Mouse (Mus musculus) myocyte (in vitro differentiated cells): ENCODE data around the gene Gm11084.

Source experiments
- CEBPB ChIP-seq: IDR thresholded peaks from 2 replicates; pipeline ENCODE4 v1.6.1; 2011; ENCODE audit warnings: mild to moderate bottlenecking, moderate library complexity; ENCODE audit not compliant: poor library complexity, insufficient read depth, severe bottlenecking
- E2F4 ChIP-seq: IDR thresholded peaks from one replicate; pipeline ENCODE4 v1.6.1; 2011; ENCODE audit warnings: mild to moderate bottlenecking, control low read depth, moderate library complexity; ENCODE audit not compliant: insufficient read depth
- MAX ChIP-seq: IDR thresholded peaks from one replicate; pipeline ENCODE4 v1.6.1; 2011; ENCODE audit warnings: low read depth, mild to moderate bottlenecking, control low read depth
- MYOD1 ChIP-seq, 3 experiments: IDR thresholded peaks; one replicate each; pipeline ENCODE4 v1.6.1; 2011; ENCODE audit warnings: control low read depth in 2 of 3, low read depth in 2 of 3, mild to moderate bottlenecking in 2 of 3, moderate library complexity in 1 of 3; ENCODE audit not compliant: insufficient read length in 2 of 3, control insufficient read depth in 1 of 3
- MYOG ChIP-seq, 3 experiments: IDR thresholded peaks; one replicate each; pipeline ENCODE4 v1.6.1; 2011; ENCODE audit warnings: control low read depth in 2 of 3, low read depth in 2 of 3, mild to moderate bottlenecking in 2 of 3; ENCODE audit not compliant: insufficient read length in 2 of 3, control insufficient read depth in 1 of 3, insufficient read depth in 1 of 3
- POLR2A ChIP-seq: IDR thresholded peaks from one replicate; pipeline ENCODE4 v1.6.1; 2011; ENCODE audit warnings: low read depth, mild to moderate bottlenecking, control low read depth, moderate library complexity; ENCODE audit not compliant: insufficient read length
- POLR2AphosphoS2 ChIP-seq: IDR thresholded peaks from one replicate; pipeline ENCODE4 v1.6.1; 2011; ENCODE audit warnings: low read depth, control low read depth; ENCODE audit not compliant: insufficient read length
- REST ChIP-seq: IDR thresholded peaks from one replicate; pipeline ENCODE4 v1.6.1; 2011; ENCODE audit warnings: mild to moderate bottlenecking, control low read depth, moderate library complexity; ENCODE audit not compliant: insufficient read depth, insufficient read length
- SRF ChIP-seq: IDR thresholded peaks from one replicate; pipeline ENCODE4 v1.6.1; 2011; ENCODE audit warnings: low read depth; ENCODE audit not compliant: control insufficient read depth, insufficient read length
- TCF12 ChIP-seq: IDR thresholded peaks from one replicate; pipeline ENCODE4 v1.6.1; 2011; ENCODE audit warnings: mild to moderate bottlenecking, control low read depth; ENCODE audit not compliant: poor library complexity, insufficient read depth, severe bottlenecking
- USF1 ChIP-seq: IDR thresholded peaks from one replicate; pipeline ENCODE4 v1.6.1; 2011; ENCODE audit warnings: low read depth, mild to moderate bottlenecking, control low read depth, moderate library complexity

- TF ChIP-seq POLR2A (no peak), E2F4 (no peak), POLR2AphosphoS2 (no peak), MAX (no peak), USF1 (no peak), MYOD1 (IDR thresholded peaks at IDR 0.05; ENCODE audit: control insufficient read depth in 1 of 3, insufficient read length in 2 of 3, low read depth in 2 of 3) (no peak), CEBPB (no peak), TCF12 (no peak), REST (no peak), MYOG (IDR thresholded peaks at IDR 0.05; ENCODE audit: control insufficient read depth in 1 of 3, insufficient read depth in 1 of 3, insufficient read length in 2 of 3, low read depth in 2 of 3) (no peak), SRF (no peak)
Measured at GRCm38 (mm10) chr2:72981441-72982109, 4.9 kb downstream of the Gm11084 start.
